Mouse (Mus musculus): Measurements from ENCODE around the gene Folr2.
A peak's percentile ranks its signal among the peaks of the same experiment; 100 is the strongest.

Folr2 gene

GRCm38 (mm10) chr7:101857094-101857493 lies at the start of gene Folr2:
Gene Folr2 (minus strand): TSS chr7:101857194.
- no peak for DNase-seq

GRCm38 (mm10) chr7:101906696-101907095 lies 49.7 kb upstream of the Folr2 start:
- DNase-seq = no peak

GRCm38 (mm10) chr7:101906287-101906681 lies 49.3 kb upstream of the Folr2 start, which contains the start of gene Tomt:
Gene Tomt (minus strand): TSS chr7:101906359.
- no peak for DNase-seq

- DNase-seq = peak; percentile 97
These were observed 48.7 kb upstream of the Folr2 start, which contains the start of gene Lamtor1 for GRCm38 (mm10) chr7:101905561-101906286. Gene Lamtor1 (plus strand): TSS chr7:101905904.

- no peak for DNase-seq
These were observed 45.9 kb upstream of the Folr2 start for GRCm38 (mm10) chr7:101902846-101903245.

- no peak for DNase-seq
These were observed 45.0 kb upstream of the Folr2 start for GRCm38 (mm10) chr7:101901969-101902368.

- DNase-seq = no peak
These were observed 43.5 kb upstream of the Folr2 start for GRCm38 (mm10) chr7:101900331-101901097.

GRCm38 (mm10) chr7:101896104-101897066 lies 39.4 kb upstream of the Folr2 start:
- peak; percentile 96 for DNase-seq

GRCm38 (mm10) chr7:101895695-101896094 lies 38.7 kb upstream of the Folr2 start:
- no peak for DNase-seq

- DNase-seq = no peak
These were observed 31.5 kb upstream of the Folr2 start for GRCm38 (mm10) chr7:101888460-101888859.

GRCm38 (mm10) chr7:101886274-101886673 lies 29.3 kb upstream of the Folr2 start:
- no peak for DNase-seq

GRCm38 (mm10) chr7:101884160-101884559 lies 27.2 kb upstream of the Folr2 start:
- DNase-seq = no peak

- no peak for DNase-seq
These were observed 25.6 kb upstream of the Folr2 start for GRCm38 (mm10) chr7:101882413-101883154.

GRCm38 (mm10) chr7:101880855-101881254 lies 23.9 kb upstream of the Folr2 start:
- no peak for DNase-seq

- no peak for DNase-seq
These were observed 19.0 kb upstream of the Folr2 start for GRCm38 (mm10) chr7:101875978-101876377.

- DNase-seq = no peak
These were observed 14.3 kb upstream of the Folr2 start for GRCm38 (mm10) chr7:101871296-101871695.

GRCm38 (mm10) chr7:101870629-101871028 lies 13.6 kb upstream of the Folr2 start, which contains the start of gene Folr1:
Gene Folr1 (minus strand): TSS chr7:101870788.
- DNase-seq = no peak

GRCm38 (mm10) chr7:101869163-101869500 lies 12.1 kb upstream of the Folr2 start:
- no peak for DNase-seq

- DNase-seq = no peak
These were observed 11.5 kb upstream of the Folr2 start for GRCm38 (mm10) chr7:101868241-101869162.

- no peak for DNase-seq
These were observed 10.5 kb upstream of the Folr2 start for GRCm38 (mm10) chr7:101867482-101867881.
